Mouse (Mus musculus) bone marrow, adult 2 months (tissue): ENCODE results near the gene Gm49027.

Source experiments
- CTCF ChIP-seq: fragments of 200-500 bp; IDR thresholded peaks from 2 replicates; pipeline ENCODE4 v1.5.1; 2011; ENCODE audit warnings: low read length, control low read depth; ENCODE audit not compliant: control insufficient read depth, insufficient read depth
- POLR2A ChIP-seq: fragments of 200-500 bp; IDR thresholded peaks from 2 replicates; pipeline ENCODE4 v1.6.1; 2011; ENCODE audit warnings: low read depth, mild to moderate bottlenecking, control low read depth, low read length, borderline replicate concordance; ENCODE audit not compliant: control insufficient read depth

- TF ChIP-seq CTCF (no peak), POLR2A (no peak)
Observed at GRCm38 (mm10) chr5:123530056-123530455, 4.8 kb upstream of the Gm49027 start.
